Mouse (Mus musculus): ENCODE results near the gene Hoxa9. TPM values are rescaled to one million over a fixed set of nuclear protein-coding genes. Genes with fewer than 3 reads are reported as not detected.

Gene Hoxa9
- polyA plus RNA-seq, 1 experiment from 2014 or later, result 0.11 TPM

- peak within 1 kb of the TSS; percentile 3 to 29; a peak in 2 of 4 replicates for H3K4me3 ChIP-seq (ENCODE audit: control insufficient read depth in 1 of 2, insufficient read depth in 1 of 2, low read depth in 1 of 2, low read length in 2 of 2)
- no peak within 1 kb of the TSS for H3K9ac ChIP-seq (ENCODE audit: low read length)
- H3K9me3 ChIP-seq (ENCODE audit: control insufficient read depth, low read length), result no peaks in the 10 kb centered on the region
- no peak within 1 kb of the TSS for H3K27ac ChIP-seq (replicated peaks in 1 of 2; ENCODE audit: control insufficient read depth in 1 of 2, insufficient read depth in 1 of 2, low read depth in 2 of 2, low read length in 2 of 2)
- H3K4me2 ChIP-seq (ENCODE audit: low read length), result peak within 1 kb of the TSS; percentile 51
- 2% methylated on average over 38 of the region's 38 CpGs for WGBS
- no peak for ATAC-seq (ENCODE audit: insufficient number of reproducible peaks, insufficient read depth, low FRiP score, low read depth)
- H3K36me3 ChIP-seq (ENCODE audit: control insufficient read depth, insufficient read depth, low read length), result no peaks in the 10 kb centered on the region
- H3K27me3 ChIP-seq (ENCODE audit: control insufficient read depth, insufficient read depth, low read length), result peaks cover 100% of the 10 kb centered on the region
- H3K4me1 ChIP-seq (ENCODE audit: control insufficient read depth in 2 of 2, insufficient read depth in 2 of 2, low read length in 2 of 2), result peaks cover 3 to 17% of the 10 kb centered on the region in 2 experiments; a peak in 2 of 4 replicates
Measured at GRCm38 (mm10) chr6:52213119-52213986, 17.5 kb downstream of the Hoxa9 start, which contains the start of the genes Hoxa3 and Gm28308. TSS of gene Hoxa3 (minus strand) at chr6:52213336. TSS of gene Gm28308 (minus strand) at chr6:52213339.

GRCm38 (mm10) chr6:52212556-52213118 is 18.3 kb downstream of the Hoxa9 start:
- no peak for ATAC-seq (ENCODE audit: insufficient number of reproducible peaks, insufficient read depth, low FRiP score, low read depth)
- Histone ChIP-seq H3K27ac (replicated peaks in 1 of 2; ENCODE audit: control insufficient read depth in 1 of 2, insufficient read depth in 1 of 2, low read depth in 2 of 2, low read length in 2 of 2) (no peak overlapping the region), H3K27me3 (ENCODE audit: control insufficient read depth, insufficient read depth, low read length) (peaks cover 100% of the 10 kb centered on the region), H3K9me3 (ENCODE audit: control insufficient read depth, low read length) (no peaks in the 10 kb centered on the region), H3K9ac (ENCODE audit: low read length) (no peak overlapping the region), H3K36me3 (ENCODE audit: control insufficient read depth, insufficient read depth, low read length) (no peaks in the 10 kb centered on the region), H3K4me2 (ENCODE audit: low read length) (peak overlapping the region; percentile 51), H3K4me1 (ENCODE audit: control insufficient read depth in 2 of 2, insufficient read depth in 2 of 2, low read length in 2 of 2) (peaks cover 3 to 17% of the 10 kb centered on the region in 2 experiments; a peak in 2 of 4 replicates), H3K4me3 (ENCODE audit: control insufficient read depth in 1 of 2, insufficient read depth in 1 of 2, low read depth in 1 of 2, low read length in 2 of 2) (peak overlapping the region; percentile 3 to 29; a peak in 2 of 4 replicates)
- WGBS, result 1% methylated on average over 22 of the region's 22 CpGs

GRCm38 (mm10) chr6:52211961-52212360 is 18.9 kb downstream of the Hoxa9 start:
- Histone ChIP-seq H3K9ac (ENCODE audit: low read length) (no peak overlapping the region), H3K36me3 (ENCODE audit: control insufficient read depth, insufficient read depth, low read length) (no peaks in the 10 kb centered on the region), H3K4me1 (ENCODE audit: control insufficient read depth in 2 of 2, insufficient read depth in 2 of 2, low read length in 2 of 2) (peaks cover 3 to 12% of the 10 kb centered on the region in 2 experiments; a peak in 2 of 4 replicates), H3K27ac (replicated peaks in 1 of 2; ENCODE audit: control insufficient read depth in 1 of 2, insufficient read depth in 1 of 2, low read depth in 2 of 2, low read length in 2 of 2) (no peak overlapping the region), H3K27me3 (ENCODE audit: control insufficient read depth, insufficient read depth, low read length) (peaks cover 100% of the 10 kb centered on the region), H3K4me2 (ENCODE audit: low read length) (no peak overlapping the region), H3K4me3 (ENCODE audit: control insufficient read depth in 1 of 2, insufficient read depth in 1 of 2, low read depth in 1 of 2, low read length in 2 of 2) (no peak overlapping the region), H3K9me3 (ENCODE audit: control insufficient read depth, low read length) (no peaks in the 10 kb centered on the region)
- WGBS, result 4% methylated on average over 13 of the region's 13 CpGs
- ATAC-seq (ENCODE audit: insufficient number of reproducible peaks, insufficient read depth, low FRiP score, low read depth), result no peak

- WGBS, result 1% methylated on average over 37 of the region's 37 CpGs
- ATAC-seq (ENCODE audit: insufficient number of reproducible peaks, insufficient read depth, low FRiP score, low read depth), result no peak
Measured at GRCm38 (mm10) chr6:52211170-52211935, 19.5 kb downstream of the Hoxa9 start.

GRCm38 (mm10) chr6:52209685-52210046 is 21.2 kb downstream of the Hoxa9 start:
- H3K9me3 ChIP-seq (ENCODE audit: control insufficient read depth, low read length), result no peaks in the 10 kb centered on the region
- H3K36me3 ChIP-seq (ENCODE audit: control insufficient read depth, insufficient read depth, low read length), result no peaks in the 10 kb centered on the region
- H3K27me3 ChIP-seq (ENCODE audit: control insufficient read depth, insufficient read depth, low read length), result peaks cover 100% of the 10 kb centered on the region
- H3K4me2 ChIP-seq (ENCODE audit: low read length), result no peak overlapping the region
- H3K27ac ChIP-seq (replicated peaks in 1 of 2; ENCODE audit: control insufficient read depth in 1 of 2, insufficient read depth in 1 of 2, low read depth in 2 of 2, low read length in 2 of 2), result no peak overlapping the region
- no peak overlapping the region for H3K4me3 ChIP-seq (ENCODE audit: control insufficient read depth in 1 of 2, insufficient read depth in 1 of 2, low read depth in 1 of 2, low read length in 2 of 2)
- 11% methylated on average over 12 of the region's 12 CpGs for WGBS
- no peak for ATAC-seq (ENCODE audit: insufficient number of reproducible peaks, insufficient read depth, low FRiP score, low read depth)
- peaks cover 3 to 10% of the 10 kb centered on the region in 2 experiments; a peak in 2 of 4 replicates for H3K4me1 ChIP-seq (ENCODE audit: control insufficient read depth in 2 of 2, insufficient read depth in 2 of 2, low read length in 2 of 2)
- H3K9ac ChIP-seq (ENCODE audit: low read length), result no peak overlapping the region

More at GRCm38 (mm10) chr6:52211170-52211935, 19.5 kb downstream of the Hoxa9 start:
- Histone ChIP-seq H3K4me3 (ENCODE audit: control insufficient read depth in 1 of 2, insufficient read depth in 1 of 2, low read depth in 1 of 2, low read length in 2 of 2) (0 out of 4 replicates have a peak overlapping the region, but pooled peaks of 1 of the 2 experiments have one; percentile 1), H3K36me3 (ENCODE audit: control insufficient read depth, insufficient read depth, low read length) (no peaks in the 10 kb centered on the region), H3K27me3 (ENCODE audit: control insufficient read depth, insufficient read depth, low read length) (peaks cover 100% of the 10 kb centered on the region), H3K9ac (ENCODE audit: low read length) (no peak overlapping the region), H3K4me1 (ENCODE audit: control insufficient read depth in 2 of 2, insufficient read depth in 2 of 2, low read length in 2 of 2) (peaks cover 3 to 10% of the 10 kb centered on the region in 2 experiments; a peak in 2 of 4 replicates), H3K9me3 (ENCODE audit: control insufficient read depth, low read length) (no peaks in the 10 kb centered on the region), H3K4me2 (ENCODE audit: low read length) (no peak overlapping the region), H3K27ac (replicated peaks in 1 of 2; ENCODE audit: control insufficient read depth in 1 of 2, insufficient read depth in 1 of 2, low read depth in 2 of 2, low read length in 2 of 2) (no peak overlapping the region)

GRCm38 (mm10) chr6:52208868-52209684 is 21.8 kb downstream of the Hoxa9 start:
- H3K4me2 ChIP-seq (ENCODE audit: low read length), result peak overlapping the region; percentile 14; the same call in 1 of the 2 replicates
- 7% methylated on average over 18 of the region's 18 CpGs for WGBS
- no peak overlapping the region for H3K9ac ChIP-seq (ENCODE audit: low read length)
- H3K36me3 ChIP-seq (ENCODE audit: control insufficient read depth, insufficient read depth, low read length), result no peaks in the 10 kb centered on the region
- peak overlapping the region in 1 of 2 experiments; percentile 12; a peak in 1 of 4 replicates for H3K4me3 ChIP-seq (ENCODE audit: control insufficient read depth in 1 of 2, insufficient read depth in 1 of 2, low read depth in 1 of 2, low read length in 2 of 2)
- peaks cover 100% of the 10 kb centered on the region for H3K27me3 ChIP-seq (ENCODE audit: control insufficient read depth, insufficient read depth, low read length)
- H3K27ac ChIP-seq (replicated peaks in 1 of 2; ENCODE audit: control insufficient read depth in 1 of 2, insufficient read depth in 1 of 2, low read depth in 2 of 2, low read length in 2 of 2), result no peak overlapping the region
- H3K4me1 ChIP-seq (ENCODE audit: control insufficient read depth in 2 of 2, insufficient read depth in 2 of 2, low read length in 2 of 2), result peaks cover 5 to 15% of the 10 kb centered on the region in 2 experiments; a peak in 3 of 4 replicates
- H3K9me3 ChIP-seq (ENCODE audit: control insufficient read depth, low read length), result no peaks in the 10 kb centered on the region
- ATAC-seq (ENCODE audit: insufficient number of reproducible peaks, insufficient read depth, low FRiP score, low read depth), result no peak

All from heart, embryonic 14.5 days (tissue).